Mouse (Mus musculus) testis, adult 2 months (tissue): ENCODE data around the gene Arhgef33. TPM values are rescaled to one million over a fixed set of nuclear protein-coding genes. Genes with fewer than 3 reads are reported as not detected.

Experiments
- H3K27ac ChIP-seq: fragments of 200-500 bp; 2 replicates; pipeline ENCODE4 v1.5.1; 2012; ENCODE audit warnings: low read depth, low read length; ENCODE audit not compliant: control insufficient read depth, insufficient read depth
- H3K27me3 ChIP-seq: fragments of 200-500 bp; 2 replicates; pipeline ENCODE4 v1.6.1; 2012; ENCODE audit warnings: mild to moderate bottlenecking, low read length, moderate library complexity; ENCODE audit not compliant: control insufficient read depth, insufficient read depth
- H3K36me3 ChIP-seq: fragments of 200-500 bp; 2 replicates; pipeline ENCODE4 v1.6.1; 2012; ENCODE audit warnings: mild to moderate bottlenecking, low read length; ENCODE audit not compliant: control insufficient read depth, insufficient read depth
- H3K4me1 ChIP-seq: fragments of 200-500 bp; 2 replicates; pipeline ENCODE4 v1.6.1; 2012; ENCODE audit warnings: low read length; ENCODE audit not compliant: control insufficient read depth, insufficient read depth
- H3K4me3 ChIP-seq: fragments of 200-500 bp; 2 replicates; pipeline ENCODE4 v1.5.1; 2012; ENCODE audit warnings: low read depth, mild to moderate bottlenecking, low read length, moderate library complexity, mixed read lengths; ENCODE audit not compliant: control insufficient read depth
- CTCF ChIP-seq: fragments of 200-500 bp; IDR thresholded peaks from 2 replicates; pipeline ENCODE4 v1.5.1; 2012; ENCODE audit warnings: low read depth, mild to moderate bottlenecking, inconsistent platforms, low read length, moderate library complexity; ENCODE audit not compliant: control insufficient read depth, insufficient read depth, insufficient replicate concordance
- POLR2A ChIP-seq: fragments of 200-500 bp; IDR thresholded peaks from 2 replicates; pipeline ENCODE4 v1.6.1; 2012; ENCODE audit warnings: low read depth, mild to moderate bottlenecking, inconsistent platforms, low read length, moderate library complexity; ENCODE audit not compliant: control insufficient read depth
- polyA plus RNA-seq: library from polyadenylated mRNA; depleted of rRNA; stranded (reverse); fragments of >200 nt; gene quantifications from 2 replicates; pipeline ENCODE4 v1.2.3, GENCODE M21; 2012

The Arhgef33 gene
- polyA plus RNA-seq, 1 experiment, result 19.8 TPM

DNA sequence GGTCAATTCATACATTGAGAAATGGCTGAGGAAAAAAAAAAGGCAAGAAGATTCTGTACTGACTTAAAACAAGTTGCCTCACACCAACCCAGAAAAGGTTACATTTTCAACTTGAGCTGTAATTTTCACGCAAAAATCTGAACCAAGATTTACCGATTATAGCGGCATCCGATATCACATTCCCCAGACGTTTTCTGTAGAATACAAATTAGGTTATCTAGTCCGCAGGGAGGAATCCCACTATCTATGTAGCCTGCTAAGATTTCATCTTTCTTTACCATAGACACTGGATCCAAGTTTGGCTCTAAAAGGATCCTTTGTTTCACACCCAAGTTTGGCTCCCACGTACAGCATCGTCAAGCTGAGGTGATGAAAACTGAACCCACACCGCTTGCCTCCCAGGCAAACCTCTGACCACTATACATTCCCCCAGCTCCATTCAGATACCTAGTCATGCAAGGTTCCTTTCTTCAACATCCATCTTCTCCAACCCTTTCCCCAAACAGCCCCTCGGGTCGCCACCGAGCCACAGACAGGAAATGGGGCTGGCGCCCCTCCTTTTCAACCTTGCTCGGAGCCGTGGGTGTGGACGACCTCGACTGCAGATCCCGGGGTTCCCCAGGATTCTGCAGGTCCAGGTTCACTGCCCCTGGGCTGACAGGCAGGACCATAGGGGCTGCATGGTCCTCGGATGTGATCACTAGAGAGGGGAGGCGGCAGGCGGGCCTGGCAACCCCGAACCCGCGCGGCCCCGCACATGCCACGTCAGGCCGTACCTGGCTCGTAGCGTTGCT is 17.7 kb upstream of the Arhgef33 start:
- H3K27me3 ChIP-seq, result no peaks in the 10 kb centered on the region
- TF ChIP-seq CTCF, result no peak
- TF ChIP-seq POLR2A, result no peak
- H3K36me3 ChIP-seq, result no peaks in the 10 kb centered on the region

DNA sequence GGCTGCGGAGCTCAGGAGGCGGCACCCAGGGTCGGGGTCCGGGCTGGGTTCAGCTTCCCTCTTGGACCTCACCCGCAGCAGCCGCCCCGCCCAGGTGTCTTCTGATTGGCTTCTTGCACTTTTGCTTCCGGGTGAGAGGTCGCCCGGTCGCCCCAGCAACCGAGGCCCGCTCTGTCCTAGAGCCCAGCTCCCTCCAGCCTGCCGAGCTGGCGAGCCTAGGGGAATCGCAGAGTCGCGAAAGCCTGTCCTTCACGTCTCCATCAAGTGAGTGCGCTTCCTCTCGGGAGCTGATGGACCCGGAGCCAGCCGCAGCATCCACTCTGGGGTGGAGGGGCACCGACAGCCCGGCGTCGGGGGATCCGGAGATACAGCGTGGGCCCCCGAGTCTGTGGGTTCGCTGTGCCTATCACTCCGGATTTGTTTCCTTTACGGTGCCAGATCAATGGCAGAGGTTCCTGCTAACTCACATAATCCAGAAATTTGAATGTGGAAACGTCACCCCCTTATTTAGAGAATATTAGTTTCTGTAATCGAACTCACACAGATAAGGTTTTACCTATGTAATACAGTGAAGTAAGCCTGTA is 17.0 kb upstream of the Arhgef33 start, which contains the start of the genes Morn2 and Dhx57:
Gene Morn2, plus strand, starts transcription at position 130 of the 584 bp plus-strand sequence.
Gene Dhx57, minus strand, starts transcription at position 403 of the 584 bp plus-strand sequence.
- no peaks in the 10 kb centered on the region for H3K27me3 ChIP-seq
- H3K36me3 ChIP-seq, result no peaks in the 10 kb centered on the region
- peak within 1 kb of the TSS; percentile 55 for H3K27ac ChIP-seq
- H3K4me3 ChIP-seq, result peak within 1 kb of the TSS; percentile 82
- no peak for TF ChIP-seq CTCF
- peak; percentile 88 for TF ChIP-seq POLR2A
- peaks cover 4% of the 10 kb centered on the region for H3K4me1 ChIP-seq

More for the DNA sequence above, 17.7 kb upstream of the Arhgef33 start:
- peak overlapping the region; percentile 0 for H3K27ac ChIP-seq
- H3K4me3 ChIP-seq, result peak overlapping the region; percentile 82
- H3K4me1 ChIP-seq, result peaks cover 4% of the 10 kb centered on the region

DNA sequence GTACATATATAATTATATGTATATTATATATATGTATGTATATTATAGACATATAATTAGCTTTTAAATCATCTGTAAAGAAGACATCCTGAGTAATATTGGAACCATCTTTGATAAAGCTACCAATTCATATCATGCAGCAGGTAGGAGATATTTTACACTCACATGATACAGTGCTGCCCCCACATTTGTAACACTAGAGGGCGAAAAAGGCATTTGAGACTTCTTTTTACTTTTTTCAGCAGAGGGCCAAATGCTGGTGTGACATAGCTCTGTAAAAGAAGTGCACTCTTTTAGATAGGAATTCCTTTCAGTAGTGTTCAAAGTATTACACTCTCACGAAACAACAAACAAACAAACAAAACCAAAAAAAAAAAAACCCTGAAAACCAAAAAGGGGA is 16.1 kb upstream of the Arhgef33 start:
- no peak overlapping the region for H3K4me3 ChIP-seq
- TF ChIP-seq CTCF, result no peak
- TF ChIP-seq POLR2A, result no peak
- H3K4me1 ChIP-seq, result peaks cover 4% of the 10 kb centered on the region
- no peaks in the 10 kb centered on the region for H3K27me3 ChIP-seq
- H3K36me3 ChIP-seq, result no peaks in the 10 kb centered on the region
- H3K27ac ChIP-seq, result no peak overlapping the region

GRCm38 (mm10) chr17:80295258-80295657 is 11.9 kb upstream of the Arhgef33 start:
- Histone ChIP-seq H3K4me3 (no peak overlapping the region), H3K4me1 (no peaks in the 10 kb centered on the region), H3K36me3 (no peaks in the 10 kb centered on the region; the same call in 1 of the 2 replicates), H3K27ac (no peak overlapping the region), H3K27me3 (no peaks in the 10 kb centered on the region)
- TF ChIP-seq POLR2A, result no peak
- TF ChIP-seq CTCF, result no peak

DNA sequence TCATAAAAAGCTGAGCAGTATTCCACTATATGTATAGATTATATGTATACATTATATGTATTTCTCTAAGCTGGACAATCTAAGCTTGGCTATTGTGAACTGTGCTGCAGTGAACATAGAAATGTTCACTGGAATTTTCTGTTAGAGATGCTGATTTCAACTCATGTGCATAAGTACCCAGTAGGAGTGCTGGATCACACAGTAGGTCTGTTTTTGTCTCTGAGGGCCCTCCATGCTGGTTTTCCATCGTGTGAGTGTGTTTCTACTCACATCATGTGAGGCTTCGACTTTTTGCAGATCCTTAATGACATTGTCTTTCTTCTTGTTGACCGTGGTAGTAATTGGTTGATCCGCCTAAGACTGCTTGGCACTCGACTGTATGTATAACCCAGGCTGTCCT is 8.4 kb upstream of the Arhgef33 start:
- Histone ChIP-seq H3K4me1 (no peaks in the 10 kb centered on the region), H3K36me3 (no peaks in the 10 kb centered on the region; the same call in 1 of the 2 replicates), H3K27ac (no peak overlapping the region), H3K27me3 (no peaks in the 10 kb centered on the region), H3K4me3 (no peak overlapping the region)
- TF ChIP-seq CTCF, result no peak
- TF ChIP-seq POLR2A, result no peak

- Histone ChIP-seq H3K27ac (no peak overlapping the region), H3K27me3 (no peaks in the 10 kb centered on the region), H3K4me1 (no peaks in the 10 kb centered on the region; the same call in 1 of the 2 replicates), H3K36me3 (no peaks in the 10 kb centered on the region; the same call in none of the 2 replicates), H3K4me3 (no peak overlapping the region)
- TF ChIP-seq CTCF (no peak), POLR2A (no peak)
Measured at GRCm38 (mm10) chr17:80311761-80312160, 4.6 kb downstream of the Arhgef33 start.

DNA sequence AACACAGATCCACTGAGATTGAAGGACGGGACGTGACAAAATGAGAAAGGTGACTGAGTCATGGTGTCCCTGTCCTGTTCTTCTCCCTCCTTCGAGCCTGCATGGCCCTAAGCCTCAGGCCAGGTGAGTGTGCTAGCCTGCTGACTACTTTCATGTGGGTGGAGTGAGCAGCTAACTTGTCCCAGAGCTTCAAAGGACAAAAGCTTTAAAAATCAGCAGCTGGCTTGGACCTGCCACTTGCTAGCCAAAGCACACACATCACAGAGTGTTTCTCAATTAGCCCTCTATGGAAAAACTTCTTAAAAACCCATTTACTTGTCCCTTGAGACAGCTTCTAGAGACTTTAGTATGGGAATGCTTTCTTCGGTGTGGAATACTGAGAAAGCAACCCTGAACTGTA is 5.2 kb downstream of the Arhgef33 start:
- no peak for TF ChIP-seq CTCF
- TF ChIP-seq POLR2A, result no peak
- no peaks in the 10 kb centered on the region; the same call in none of the 2 replicates for H3K36me3 ChIP-seq
- H3K27me3 ChIP-seq, result no peaks in the 10 kb centered on the region
- H3K4me1 ChIP-seq, result no peaks in the 10 kb centered on the region; the same call in 1 of the 2 replicates
- no peak overlapping the region for H3K4me3 ChIP-seq
- H3K27ac ChIP-seq, result no peak overlapping the region
